Mouse (Mus musculus): ENCODE data around the gene Limd1. TPM values are rescaled to one million over a fixed set of nuclear protein-coding genes. Genes with fewer than 3 reads are reported as not detected.
A peak's percentile ranks its signal among the peaks of the same experiment; 100 is the strongest.

The Limd1 gene
- polyA plus RNA-seq, 1 experiment from 2014 or later: 48.8 TPM

DNA sequence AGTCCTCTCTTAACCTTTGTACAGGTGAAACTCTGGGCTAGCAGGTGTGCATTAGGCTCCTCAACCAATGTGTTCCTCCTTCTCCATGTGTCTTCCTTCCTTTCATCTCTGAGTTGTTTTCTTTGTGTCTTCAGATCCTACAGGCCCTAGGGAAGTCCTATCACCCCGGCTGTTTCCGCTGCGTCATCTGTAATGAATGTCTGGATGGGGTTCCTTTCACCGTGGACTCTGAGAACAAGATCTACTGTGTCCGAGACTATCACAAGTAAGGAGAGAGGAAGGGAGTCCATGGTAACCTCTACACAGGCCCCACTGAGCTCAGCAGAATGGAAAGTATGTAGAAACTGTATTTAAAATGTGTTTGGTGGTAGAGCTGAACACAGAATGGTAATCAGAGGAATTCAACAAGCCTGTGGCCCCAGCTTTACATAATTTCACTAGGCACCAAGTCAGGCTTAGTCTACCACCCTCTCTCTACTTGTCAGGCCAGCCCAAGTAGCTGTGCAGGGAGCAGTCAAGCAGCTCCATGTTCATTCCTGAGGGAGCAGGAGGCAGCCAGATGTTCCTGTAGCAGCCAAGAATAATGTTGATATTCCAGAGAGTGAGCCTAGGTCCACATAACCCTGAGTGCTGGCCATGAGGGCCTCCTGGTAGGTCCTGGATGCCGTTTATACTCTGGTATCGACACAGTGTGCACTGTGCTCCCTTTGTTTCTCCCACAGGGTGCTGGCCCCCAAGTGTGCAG lies 38.3 kb downstream of the Limd1 start:
- peaks cover 24% of the 10 kb centered on the region; the same call in 1 of the 2 replicates for H3K36me3 ChIP-seq (ENCODE audit: control insufficient read depth, insufficient read depth, low read length)
- WGBS: 88% methylated on average over 7 of the region's 7 CpGs
- no peak for ATAC-seq (ENCODE audit: insufficient read depth, low FRiP score)

DNA sequence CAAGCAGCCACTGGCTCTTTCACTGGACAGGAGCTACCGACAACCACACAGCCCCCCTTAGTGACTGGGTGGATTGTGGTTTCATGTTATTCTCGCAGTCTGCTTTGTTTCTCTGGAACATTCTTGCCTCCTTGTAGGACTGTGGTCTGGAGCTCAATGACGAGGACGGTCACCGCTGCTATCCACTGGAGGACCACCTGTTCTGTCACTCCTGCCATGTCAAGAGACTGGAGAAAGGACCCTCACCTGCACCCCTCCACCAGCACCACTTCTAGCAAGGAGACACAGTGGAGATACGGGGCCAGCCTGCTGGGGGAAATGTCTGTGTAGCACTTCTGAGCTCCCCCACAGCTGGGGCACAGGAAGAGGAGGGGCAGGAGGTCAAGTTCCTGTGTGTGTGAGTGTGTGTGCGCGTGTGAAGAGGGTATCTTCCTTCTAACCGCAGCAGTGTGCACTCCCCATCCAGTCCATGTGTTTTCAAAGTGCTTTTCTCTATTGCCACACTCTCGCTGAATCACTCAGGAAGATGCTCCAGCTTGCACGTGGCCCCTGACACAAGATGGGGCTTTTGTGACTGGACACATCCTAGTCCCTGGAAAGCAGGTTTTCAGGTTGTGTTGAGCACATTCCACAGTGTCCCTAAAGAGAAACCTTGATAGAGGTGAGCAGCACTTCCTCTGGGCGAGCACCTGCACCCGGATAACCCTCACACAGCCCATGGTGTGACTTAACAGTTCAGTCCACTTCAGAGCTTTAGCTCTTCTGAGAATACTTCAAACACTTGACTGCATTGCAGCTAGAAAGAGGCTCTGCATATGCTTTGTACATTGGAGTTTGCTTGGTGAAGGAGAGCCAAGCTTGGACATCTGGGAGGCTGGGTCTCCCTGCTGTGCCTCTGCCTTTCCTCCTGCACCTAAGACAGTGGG lies 40.7 kb downstream of the Limd1 start:
- Histone ChIP-seq H3K4me3 (replicated peaks; ENCODE audit: low read length) (no peak overlapping the region), H3K27me3 (ENCODE audit: control insufficient read depth, insufficient read depth, low read length) (no peaks in the 10 kb centered on the region), H3K9ac (ENCODE audit: low read length) (no peak overlapping the region), H3K9me3 (replicated peaks; ENCODE audit: control insufficient read depth, low read length) (no peaks in the 10 kb centered on the region), H3K4me2 (ENCODE audit: low read depth, low read length) (no peak overlapping the region), H3K36me3 (ENCODE audit: control insufficient read depth, insufficient read depth, low read length) (peaks cover 24% of the 10 kb centered on the region; the same call in 1 of the 2 replicates), H3K4me1 (ENCODE audit: control insufficient read depth, insufficient read depth, low read length) (no peaks in the 10 kb centered on the region), H3K27ac (ENCODE audit: low read length) (no peak overlapping the region)
- no peak for ATAC-seq (ENCODE audit: insufficient read depth, low FRiP score)
- WGBS: 77% methylated on average over 13 of the region's 13 CpGs

More for the DNA sequence above, 38.3 kb downstream of the Limd1 start:
- H3K9ac ChIP-seq (ENCODE audit: low read length): no peak overlapping the region
- no peak overlapping the region for H3K4me3 ChIP-seq (replicated peaks; ENCODE audit: low read length)
- no peak overlapping the region for H3K4me2 ChIP-seq (ENCODE audit: low read depth, low read length)
- H3K9me3 ChIP-seq (replicated peaks; ENCODE audit: control insufficient read depth, low read length): no peaks in the 10 kb centered on the region
- H3K4me1 ChIP-seq (ENCODE audit: control insufficient read depth, insufficient read depth, low read length): no peaks in the 10 kb centered on the region
- H3K27me3 ChIP-seq (ENCODE audit: control insufficient read depth, insufficient read depth, low read length): no peaks in the 10 kb centered on the region
- H3K27ac ChIP-seq (ENCODE audit: low read length): no peak overlapping the region

DNA sequence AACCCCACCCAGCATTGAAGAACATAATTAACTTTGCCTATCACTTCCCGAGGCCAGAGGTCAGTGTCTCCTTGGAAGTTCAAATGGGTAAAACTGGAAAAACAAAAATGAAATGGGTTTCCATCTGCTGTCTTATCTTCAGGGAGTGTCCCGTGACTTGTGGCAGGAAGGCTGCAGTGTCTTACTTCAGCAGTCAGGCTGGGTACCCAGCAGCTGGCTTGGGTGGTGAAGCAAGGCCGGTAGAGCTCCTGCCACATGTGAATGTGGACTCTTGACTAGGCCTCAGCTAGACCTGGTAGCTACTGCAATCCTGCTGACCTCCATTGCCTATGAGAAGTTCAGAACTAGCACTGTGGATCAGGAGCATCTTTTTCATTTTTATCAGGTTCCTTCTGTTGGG lies 42.2 kb downstream of the Limd1 start:
- no peak overlapping the region for H3K9ac ChIP-seq (ENCODE audit: low read length)
- no peak overlapping the region for H3K4me2 ChIP-seq (ENCODE audit: low read depth, low read length)
- no peak; the same call in 1 of the 2 replicates for ATAC-seq (ENCODE audit: insufficient read depth, low FRiP score)
- 72% methylated on average over 3 of the region's 3 CpGs for WGBS
- no peak overlapping the region for H3K27ac ChIP-seq (ENCODE audit: low read length)
- no peak overlapping the region for H3K4me3 ChIP-seq (replicated peaks; ENCODE audit: low read length)
- H3K36me3 ChIP-seq (ENCODE audit: control insufficient read depth, insufficient read depth, low read length): peaks cover 24% of the 10 kb centered on the region; the same call in 1 of the 2 replicates
- no peaks in the 10 kb centered on the region for H3K9me3 ChIP-seq (replicated peaks; ENCODE audit: control insufficient read depth, low read length)
- H3K27me3 ChIP-seq (ENCODE audit: control insufficient read depth, insufficient read depth, low read length): no peaks in the 10 kb centered on the region
- H3K4me1 ChIP-seq (ENCODE audit: control insufficient read depth, insufficient read depth, low read length): no peaks in the 10 kb centered on the region

DNA sequence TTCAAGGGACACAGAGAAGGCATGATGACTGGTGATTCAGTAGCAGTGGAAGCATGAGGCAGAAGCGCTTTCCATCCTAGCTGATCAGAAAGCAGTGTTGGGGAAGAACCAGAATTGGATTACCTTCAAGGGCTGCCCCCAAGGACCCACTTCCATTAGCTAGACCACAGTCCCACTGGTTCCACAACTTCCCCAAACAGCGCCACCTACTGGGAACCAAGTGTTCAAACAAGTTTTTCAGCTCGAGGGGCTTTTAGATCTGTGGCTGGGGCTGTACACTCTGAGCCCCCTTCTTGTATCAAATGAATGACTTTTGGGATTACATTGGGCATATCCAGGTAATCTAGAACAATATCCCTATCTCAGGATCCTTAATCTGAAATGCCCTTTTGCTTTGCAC lies 45.2 kb downstream of the Limd1 start:
- H3K4me1 ChIP-seq (ENCODE audit: control insufficient read depth, insufficient read depth, low read length): peaks cover 7% of the 10 kb centered on the region
- H3K27ac ChIP-seq (ENCODE audit: low read length): no peak overlapping the region
- no peak for ATAC-seq (ENCODE audit: insufficient read depth, low FRiP score)
- peaks cover 14% of the 10 kb centered on the region; the same call in 1 of the 2 replicates for H3K36me3 ChIP-seq (ENCODE audit: control insufficient read depth, insufficient read depth, low read length)
- no peaks in the 10 kb centered on the region for H3K27me3 ChIP-seq (ENCODE audit: control insufficient read depth, insufficient read depth, low read length)
- H3K9ac ChIP-seq (ENCODE audit: low read length): no peak overlapping the region
- no peak overlapping the region for H3K4me3 ChIP-seq (replicated peaks; ENCODE audit: low read length)
- H3K4me2 ChIP-seq (ENCODE audit: low read depth, low read length): no peak overlapping the region
- 39% methylated on average over 3 of the region's 3 CpGs for WGBS
- no peaks in the 10 kb centered on the region for H3K9me3 ChIP-seq (replicated peaks; ENCODE audit: control insufficient read depth, low read length)

DNA sequence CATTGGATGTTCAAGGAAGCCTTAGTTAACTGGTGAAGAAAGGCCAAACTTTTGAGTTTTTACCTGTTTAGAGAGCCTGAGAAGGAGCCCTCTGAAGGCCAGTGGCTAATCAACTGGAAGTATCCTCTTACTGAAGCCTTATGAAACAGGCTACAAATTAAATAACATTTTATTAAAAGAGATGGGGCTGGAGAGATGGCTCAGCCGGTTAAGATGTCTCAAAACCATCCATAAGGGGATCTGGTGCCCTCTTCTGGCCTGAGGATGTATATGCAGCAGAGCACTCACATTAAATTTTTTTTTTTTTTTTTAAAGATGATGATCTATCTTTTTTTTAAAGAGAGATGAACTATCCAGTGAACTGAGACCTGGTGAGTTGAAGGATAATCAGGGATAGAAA lies 46.6 kb downstream of the Limd1 start:
- 0% methylated on average over 1 of the region's 1 CpGs for WGBS
- Histone ChIP-seq H3K4me3 (replicated peaks; ENCODE audit: low read length) (no peak overlapping the region), H3K9ac (ENCODE audit: low read length) (no peak overlapping the region), H3K9me3 (replicated peaks; ENCODE audit: control insufficient read depth, low read length) (no peaks in the 10 kb centered on the region), H3K27ac (ENCODE audit: low read length) (no peak overlapping the region), H3K4me2 (ENCODE audit: low read depth, low read length) (no peak overlapping the region), H3K36me3 (ENCODE audit: control insufficient read depth, insufficient read depth, low read length) (0 out of 2 replicates have a peak, but pooled peaks cover 3% of the 10 kb centered on the region), H3K27me3 (ENCODE audit: control insufficient read depth, insufficient read depth, low read length) (no peaks in the 10 kb centered on the region), H3K4me1 (ENCODE audit: control insufficient read depth, insufficient read depth, low read length) (peaks cover 7% of the 10 kb centered on the region)
- ATAC-seq (ENCODE audit: insufficient read depth, low FRiP score): no peak

DNA sequence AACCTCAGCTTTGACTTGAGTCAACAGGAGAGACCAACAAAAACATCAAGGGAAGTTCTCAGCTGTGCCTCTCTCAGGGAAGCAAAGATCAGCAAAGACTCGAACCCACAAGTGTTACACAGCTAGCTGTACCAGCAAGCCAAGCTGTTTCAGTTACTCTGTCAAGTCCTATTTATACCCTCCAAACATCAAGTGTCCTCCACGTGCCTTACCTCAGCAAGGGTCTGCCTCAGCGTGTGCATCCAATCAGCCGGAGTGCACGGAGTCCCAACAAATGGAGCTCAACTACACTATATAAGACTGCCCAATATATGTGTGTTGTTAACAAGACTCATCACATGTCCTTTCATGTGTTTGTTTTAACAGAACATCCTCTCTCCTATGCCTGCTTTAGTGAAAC lies 48.0 kb downstream of the Limd1 start:
- WGBS: 75% methylated on average over 5 of the region's 5 CpGs
- ATAC-seq (ENCODE audit: insufficient read depth, low FRiP score): no peak

DNA sequence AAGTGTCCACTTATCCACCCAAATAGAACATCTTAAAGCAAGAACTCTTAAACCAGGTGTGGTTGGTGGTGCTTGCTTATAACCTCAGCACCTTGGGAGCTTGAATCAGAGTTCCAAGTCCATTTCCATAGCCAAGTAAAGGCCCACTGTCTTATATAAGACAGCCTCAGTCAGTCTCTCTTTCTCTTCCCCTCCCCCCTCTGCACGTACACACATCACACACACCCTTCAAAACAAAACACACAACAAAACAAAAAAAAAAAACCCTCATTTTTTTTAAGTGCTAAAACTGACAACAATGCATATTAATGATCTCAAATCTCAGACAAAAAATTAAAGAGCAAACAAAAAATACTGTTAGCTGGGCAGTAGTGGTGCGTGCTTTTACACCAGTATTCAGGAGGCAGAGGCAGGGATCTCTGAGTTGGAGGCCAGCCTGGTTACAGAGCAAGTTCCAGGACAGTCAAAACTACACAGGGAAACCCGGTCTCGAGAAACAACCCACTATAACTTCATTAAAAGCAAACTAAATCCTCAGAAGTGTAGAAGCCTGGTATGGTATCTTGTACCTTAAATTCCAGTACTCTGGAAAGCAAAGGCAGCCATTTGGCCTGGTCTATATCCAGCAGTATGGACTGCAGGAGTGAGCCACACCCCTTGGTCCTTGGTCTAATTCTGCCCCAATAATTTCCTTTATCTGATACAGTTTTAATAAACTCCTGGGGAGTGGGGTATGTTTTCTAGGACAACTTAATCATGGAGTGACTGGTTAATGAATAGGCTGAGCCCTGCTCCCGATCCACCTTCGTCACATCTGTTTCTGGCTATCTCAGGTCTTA lies 49.8 kb downstream of the Limd1 start:
- peak overlapping the region; percentile 76 for H3K27ac ChIP-seq (ENCODE audit: low read length)
- H3K27me3 ChIP-seq (ENCODE audit: control insufficient read depth, insufficient read depth, low read length): no peaks in the 10 kb centered on the region
- H3K4me3 ChIP-seq (replicated peaks; ENCODE audit: low read length): peak overlapping the region; percentile 53
- no peak for ATAC-seq (ENCODE audit: insufficient read depth, low FRiP score)
- WGBS: 22% methylated on average over 6 of the region's 6 CpGs
- peaks cover 17% of the 10 kb centered on the region for H3K4me1 ChIP-seq (ENCODE audit: control insufficient read depth, insufficient read depth, low read length)
- peak overlapping the region; percentile 48 for H3K4me2 ChIP-seq (ENCODE audit: low read depth, low read length)
- H3K9ac ChIP-seq (ENCODE audit: low read length): peak overlapping the region; percentile 58
- H3K9me3 ChIP-seq (replicated peaks; ENCODE audit: control insufficient read depth, low read length): no peaks in the 10 kb centered on the region
- no peaks in the 10 kb centered on the region for H3K36me3 ChIP-seq (ENCODE audit: control insufficient read depth, insufficient read depth, low read length)

More for the DNA sequence above, 48.0 kb downstream of the Limd1 start:
- no peak overlapping the region for H3K4me2 ChIP-seq (ENCODE audit: low read depth, low read length)
- no peaks in the 10 kb centered on the region for H3K9me3 ChIP-seq (replicated peaks; ENCODE audit: control insufficient read depth, low read length)
- H3K27me3 ChIP-seq (ENCODE audit: control insufficient read depth, insufficient read depth, low read length): no peaks in the 10 kb centered on the region
- H3K27ac ChIP-seq (ENCODE audit: low read length): no peak overlapping the region
- H3K9ac ChIP-seq (ENCODE audit: low read length): no peak overlapping the region
- H3K36me3 ChIP-seq (ENCODE audit: control insufficient read depth, insufficient read depth, low read length): no peaks in the 10 kb centered on the region
- H3K4me1 ChIP-seq (ENCODE audit: control insufficient read depth, insufficient read depth, low read length): peaks cover 12% of the 10 kb centered on the region
- H3K4me3 ChIP-seq (replicated peaks; ENCODE audit: low read length): no peak overlapping the region

DNA sequence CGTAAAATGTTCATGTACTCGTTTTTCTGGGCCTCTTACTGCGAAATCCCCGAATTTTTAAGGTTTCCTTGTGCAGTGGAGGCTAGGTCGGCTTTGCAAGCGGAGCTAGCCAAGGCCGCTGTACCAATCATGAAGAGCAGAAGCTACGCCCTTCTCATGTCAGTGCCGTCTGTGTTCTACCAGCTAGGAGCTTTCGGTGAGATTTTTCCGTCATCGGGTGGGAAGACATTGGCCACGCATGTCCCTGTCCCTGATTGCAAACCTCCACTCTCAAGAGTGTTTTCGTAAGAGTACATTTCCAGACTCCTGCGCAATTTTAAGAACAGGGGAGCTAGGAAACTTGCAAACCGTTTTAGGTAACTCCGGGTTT lies 50.4 kb downstream of the Limd1 start:
- Histone ChIP-seq H3K4me3 (replicated peaks; ENCODE audit: low read length) (peak overlapping the region; percentile 53), H3K27me3 (ENCODE audit: control insufficient read depth, insufficient read depth, low read length) (no peaks in the 10 kb centered on the region), H3K36me3 (ENCODE audit: control insufficient read depth, insufficient read depth, low read length) (no peaks in the 10 kb centered on the region), H3K4me2 (ENCODE audit: low read depth, low read length) (peak overlapping the region; percentile 48), H3K9me3 (replicated peaks; ENCODE audit: control insufficient read depth, low read length) (no peaks in the 10 kb centered on the region), H3K9ac (ENCODE audit: low read length) (peak overlapping the region; percentile 58), H3K4me1 (ENCODE audit: control insufficient read depth, insufficient read depth, low read length) (peaks cover 17% of the 10 kb centered on the region), H3K27ac (ENCODE audit: low read length) (peak overlapping the region; percentile 76)
- under 1% methylated on average over 17 of the region's 17 CpGs for WGBS
- peak; percentile 12; the same call in 1 of the 2 replicates for ATAC-seq (ENCODE audit: insufficient read depth, low FRiP score)
